Mouse (Mus musculus): Measurements from ENCODE around the gene Utrn.

- TF ChIP-seq CTCF (IDR thresholded peaks at IDR 0.05; ENCODE audit: borderline replicate concordance, insufficient read depth, low read length): no peak
- TF ChIP-seq POLR2A (IDR thresholded peaks at IDR 0.05; ENCODE audit: low read depth, low read length): no peak
These were observed 425.0 kb downstream of the Utrn start for GRCm38 (mm10) chr10:12444122-12444521.
